Mouse (Mus musculus): ENCODE measurements around the gene Tmod4.

Gene Tmod4

DNA sequence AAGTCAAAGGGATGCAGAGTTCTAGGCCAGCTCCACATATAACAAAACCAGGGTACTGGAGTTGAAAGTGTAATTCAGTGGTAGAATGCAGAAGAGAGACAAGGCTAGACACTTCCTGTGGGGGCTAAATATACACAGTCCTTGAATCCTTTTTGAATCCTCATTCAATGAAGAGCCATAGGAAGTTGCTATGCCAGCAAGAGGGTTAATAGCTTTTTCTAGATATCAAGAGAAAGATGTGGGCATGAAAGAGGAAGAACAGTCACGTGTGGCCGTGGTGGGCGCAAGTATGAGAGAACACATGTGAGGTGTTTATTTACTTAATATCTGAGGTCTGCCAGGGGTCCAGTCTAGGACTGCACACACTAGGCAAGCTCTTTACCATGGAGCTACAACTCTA lies 12.1 kb downstream of the Tmod4 start:
- DNase-seq (ENCODE audit: inconsistent ontology term): no peak

DNA sequence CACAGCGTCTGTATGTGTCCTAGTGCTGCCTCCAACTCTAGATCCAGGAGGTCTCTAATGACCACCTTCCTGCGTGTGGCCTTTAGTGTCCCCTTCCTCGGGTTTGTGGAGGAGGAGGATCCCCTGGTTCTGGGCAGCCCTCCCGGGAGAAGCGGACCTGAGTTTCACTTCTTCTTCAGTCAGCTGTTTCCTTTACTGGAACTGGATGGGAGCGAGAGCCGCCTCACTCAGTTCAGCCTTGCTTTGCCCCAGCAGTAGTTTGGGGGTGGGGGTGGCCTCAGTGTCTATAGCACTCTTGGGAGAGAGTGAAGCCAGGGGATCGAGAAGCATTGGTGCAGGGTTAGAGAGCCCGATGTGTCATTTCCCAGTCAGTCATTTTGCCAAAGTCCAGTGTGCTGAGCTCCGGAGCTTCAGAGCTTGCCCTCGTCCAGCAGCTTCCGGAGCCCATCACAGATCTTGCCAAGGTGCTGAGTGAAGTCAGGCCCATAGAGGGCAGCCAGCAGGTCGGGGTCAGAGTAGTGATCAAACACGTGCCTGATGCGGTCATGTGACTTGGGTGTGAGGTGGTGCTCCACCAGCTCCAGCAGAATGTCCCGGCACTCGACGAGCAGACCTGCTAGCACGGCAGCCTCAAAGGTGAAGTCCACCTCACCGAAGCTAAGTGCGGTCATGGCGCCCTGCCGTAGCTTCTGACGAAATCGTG lies 15.5 kb downstream of the Tmod4 start:
- DNase-seq (ENCODE audit: inconsistent ontology term): no peak

DNA sequence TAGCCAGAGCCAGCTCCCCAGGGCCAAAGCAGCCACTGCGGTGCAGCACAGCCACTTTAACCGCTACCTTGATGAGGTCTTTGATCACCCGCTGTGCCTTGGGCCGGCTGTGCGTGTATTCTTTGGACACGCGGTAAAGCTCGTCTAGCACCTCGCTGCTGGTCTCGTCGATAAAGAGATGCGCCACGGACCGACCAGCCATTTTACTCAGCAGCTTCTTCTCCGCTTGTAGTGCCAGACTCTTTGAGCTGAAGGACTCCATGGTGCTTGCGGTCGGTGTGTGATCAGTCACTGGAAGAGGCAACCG lies 16.0 kb downstream of the Tmod4 start:
- no peak for DNase-seq (ENCODE audit: inconsistent ontology term)

DNA sequence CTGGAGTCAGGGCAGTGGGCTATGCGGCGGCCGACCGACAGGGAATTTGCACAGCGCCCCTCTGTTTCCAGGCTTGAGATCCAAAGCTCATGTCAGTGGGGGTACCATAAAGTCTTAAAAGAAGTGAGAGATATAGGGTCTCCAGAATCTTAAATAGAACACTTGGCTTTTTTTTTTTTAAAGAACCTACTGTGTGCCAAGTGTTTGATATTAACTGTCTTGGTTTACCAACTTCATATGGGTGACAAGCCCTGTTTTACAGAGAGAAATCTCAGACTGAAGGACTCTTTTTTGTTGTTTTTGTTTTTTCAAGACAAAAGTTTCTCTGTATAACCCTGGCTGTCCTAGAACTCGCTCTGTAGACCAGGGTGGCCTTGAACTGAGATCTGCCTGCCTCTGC lies 16.5 kb downstream of the Tmod4 start:
- no peak for DNase-seq (ENCODE audit: inconsistent ontology term)

DNA sequence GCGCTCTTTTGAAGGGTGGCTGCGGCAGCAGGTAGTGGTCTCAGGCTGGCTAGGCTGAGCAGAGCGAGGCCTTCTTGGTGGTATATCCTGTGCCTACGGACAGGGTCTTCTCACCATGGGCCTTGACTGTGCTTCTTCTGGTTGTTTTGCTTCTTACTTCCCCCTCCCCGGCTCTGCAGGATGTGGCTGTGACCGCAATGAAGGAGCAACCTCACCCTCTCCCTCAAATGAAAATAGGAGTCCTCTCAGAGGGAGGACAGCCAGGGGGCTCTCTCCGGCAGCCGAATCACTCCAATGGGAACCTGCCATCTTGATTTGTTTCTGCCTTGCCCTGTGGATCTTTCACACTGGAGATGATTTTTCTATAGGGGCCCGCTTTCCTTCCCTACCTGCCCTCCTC lies 17.2 kb downstream of the Tmod4 start:
- no peak for DNase-seq (ENCODE audit: inconsistent ontology term)

DNA sequence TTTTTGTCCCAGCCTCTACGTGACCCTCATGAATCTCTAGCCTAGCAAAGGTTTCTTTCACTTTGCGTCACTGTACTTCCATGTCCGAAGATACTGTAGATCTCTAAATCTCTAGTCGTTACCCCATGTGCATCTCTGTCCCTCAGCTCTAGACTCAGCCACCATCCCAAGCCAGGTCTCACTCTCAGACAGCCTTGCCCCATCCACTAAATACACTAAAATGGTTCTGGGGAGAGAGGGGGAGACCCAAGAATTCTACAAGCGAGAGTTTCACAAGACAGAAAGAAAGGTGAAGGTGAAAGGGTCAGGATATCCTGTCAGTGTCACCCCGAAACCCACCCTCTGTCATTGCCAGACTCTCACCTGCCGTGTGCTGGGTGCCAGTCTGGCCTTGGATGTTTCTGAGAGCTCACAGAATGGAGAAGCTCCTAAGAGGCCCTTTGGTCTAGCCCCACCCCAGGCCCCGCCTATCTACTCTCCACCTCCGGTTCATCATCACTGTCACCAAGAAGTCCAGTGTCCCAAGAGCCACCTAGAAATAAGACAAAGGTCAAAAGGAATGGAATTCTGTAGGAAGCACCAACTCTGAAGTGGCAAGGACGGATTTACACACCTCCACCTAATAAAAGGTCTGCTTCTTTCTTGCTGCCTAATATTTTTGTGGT lies 17.8 kb downstream of the Tmod4 start, which contains the start of gene Tnfaip8l2:
Tnfaip8l2 (minus strand) TSS at position 409 of the 665 bp plus-strand sequence.
- no peak for DNase-seq (ENCODE audit: inconsistent ontology term)

DNA sequence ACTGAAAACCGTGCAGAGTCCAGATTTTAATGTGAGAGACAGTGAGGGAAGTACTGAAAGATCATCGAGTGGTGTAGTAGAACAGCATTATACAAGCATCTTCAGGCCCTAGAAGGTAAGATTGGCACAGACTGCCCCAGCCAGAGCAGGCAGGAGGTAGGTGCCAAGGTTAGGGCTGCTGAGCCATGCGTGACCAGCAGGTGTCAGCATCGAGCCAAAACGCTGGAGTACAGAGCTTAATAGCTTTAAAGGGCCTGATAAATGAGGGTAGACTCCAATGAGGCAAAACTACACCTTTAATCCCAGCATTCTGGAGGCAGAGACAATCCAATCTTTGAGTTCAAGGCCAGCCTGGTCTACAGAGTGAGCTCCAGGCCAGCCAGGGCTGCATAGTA lies 18.3 kb downstream of the Tmod4 start:
- DNase-seq (ENCODE audit: inconsistent ontology term): peak; percentile 50

DNA sequence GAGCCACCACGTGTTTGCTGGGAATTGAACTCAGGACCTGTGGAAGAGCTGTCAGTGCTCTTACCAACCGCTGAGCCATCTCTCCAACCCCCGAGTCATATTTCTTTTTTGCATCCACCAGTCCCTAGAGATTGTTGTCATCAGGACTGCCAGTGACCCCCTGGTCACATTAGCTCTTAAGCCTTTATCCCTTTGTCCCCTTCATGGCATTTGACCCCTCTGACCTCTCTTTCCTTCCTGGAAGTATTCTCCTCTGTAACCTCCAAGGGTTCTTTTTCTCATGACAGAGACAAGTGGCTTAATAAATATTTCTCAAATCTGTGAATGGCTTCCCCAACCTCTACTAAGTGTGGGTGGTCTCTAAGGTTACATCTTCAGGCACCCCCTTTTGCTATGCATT lies 23.6 kb downstream of the Tmod4 start:
- DNase-seq (ENCODE audit: inconsistent ontology term): no peak

DNA sequence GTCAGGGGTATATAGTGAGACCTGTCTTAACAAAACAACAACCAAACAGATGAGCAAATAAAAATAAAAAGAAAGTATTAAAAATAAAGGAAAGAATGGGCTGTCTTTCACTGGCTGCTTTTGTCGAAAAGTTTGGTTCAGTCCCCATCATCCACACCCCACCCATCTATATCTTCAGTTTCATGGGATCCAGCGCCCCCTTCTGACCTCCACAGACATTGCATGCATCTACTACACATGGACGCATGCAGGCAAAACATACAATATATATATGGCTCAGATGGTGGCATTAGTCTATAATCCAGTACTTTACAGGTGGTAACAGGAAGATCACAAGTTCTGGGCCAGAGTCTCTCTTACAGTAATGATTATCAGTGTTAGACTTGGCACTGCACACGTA lies 29.6 kb downstream of the Tmod4 start:
- no peak for DNase-seq (ENCODE audit: inconsistent ontology term)

DNA sequence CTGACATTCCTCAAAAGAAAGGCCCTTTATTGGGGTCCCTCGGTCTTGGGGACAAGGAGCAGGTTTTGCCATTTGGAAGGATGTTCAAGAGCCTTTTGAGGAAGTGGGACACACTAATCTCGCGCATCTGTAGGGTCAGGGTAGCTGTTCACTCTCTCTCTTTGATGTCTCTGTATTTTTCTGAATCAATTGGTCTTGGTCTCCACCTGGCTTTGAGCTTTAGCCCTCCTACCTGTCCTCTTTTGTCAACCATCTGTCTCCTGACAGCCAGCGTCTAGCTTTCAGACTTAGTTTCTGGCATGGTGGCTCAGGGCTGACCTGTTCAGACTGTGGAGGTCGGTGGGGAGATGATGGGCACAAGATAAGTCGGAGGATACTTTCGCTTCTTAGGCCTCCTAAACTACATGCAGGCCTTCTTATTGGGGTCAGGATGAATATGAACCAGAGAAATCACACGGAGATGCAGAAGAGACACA lies 35.3 kb downstream of the Tmod4 start:
- no peak for DNase-seq (ENCODE audit: inconsistent ontology term)

DNA sequence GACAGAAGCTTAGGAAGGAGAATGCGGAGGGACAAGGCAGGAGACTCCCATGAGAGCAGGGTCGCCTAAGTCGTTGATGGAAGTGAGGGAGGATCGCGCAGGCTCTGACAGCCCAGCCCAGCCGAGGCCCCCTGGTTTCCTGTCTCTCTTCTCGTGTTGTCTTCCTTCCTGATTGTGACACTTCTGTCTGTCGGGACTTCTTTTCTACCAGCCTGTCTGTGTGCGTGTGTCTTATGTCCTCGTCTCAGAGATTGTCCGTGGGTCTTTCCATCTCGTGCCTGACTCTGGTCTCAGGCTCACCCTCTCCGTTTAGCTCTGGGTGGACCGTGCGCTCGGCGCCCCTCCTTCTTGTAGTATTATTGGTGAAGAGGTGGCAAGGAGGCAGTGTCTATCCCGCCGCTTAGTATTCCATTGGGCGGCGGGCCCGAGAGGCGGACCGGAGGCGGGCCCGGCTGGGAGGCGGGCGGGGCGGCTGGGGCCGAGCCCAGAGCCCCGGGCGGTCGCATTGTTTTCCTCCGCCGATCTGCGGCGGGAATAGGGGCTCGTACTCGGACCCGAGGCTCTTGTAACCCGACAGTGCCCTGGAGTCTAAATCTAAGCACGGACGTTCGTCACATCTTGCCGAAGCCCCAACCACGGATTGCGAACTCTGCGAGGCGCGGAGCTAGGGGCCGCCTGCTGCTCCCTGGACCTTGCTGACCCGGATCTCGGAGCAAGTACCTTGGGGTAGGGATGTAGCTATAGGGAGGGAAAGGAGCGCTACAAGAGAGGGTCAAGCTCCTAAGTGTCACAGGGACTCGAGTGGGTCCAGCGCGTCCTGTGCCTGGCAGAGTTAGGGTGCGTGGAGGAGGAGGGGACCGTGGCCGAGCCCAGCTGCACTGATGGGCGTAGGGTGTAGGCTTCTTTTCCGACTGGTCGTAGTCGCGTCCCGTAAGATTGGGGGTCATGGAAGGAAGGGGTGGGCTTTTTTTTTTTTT lies 36.0 kb downstream of the Tmod4 start, which contains the start of gene Sema6c:
Sema6c (plus strand) TSS at position 471 of the 977 bp plus-strand sequence.
- DNase-seq (ENCODE audit: inconsistent ontology term): peak; percentile 93

DNA sequence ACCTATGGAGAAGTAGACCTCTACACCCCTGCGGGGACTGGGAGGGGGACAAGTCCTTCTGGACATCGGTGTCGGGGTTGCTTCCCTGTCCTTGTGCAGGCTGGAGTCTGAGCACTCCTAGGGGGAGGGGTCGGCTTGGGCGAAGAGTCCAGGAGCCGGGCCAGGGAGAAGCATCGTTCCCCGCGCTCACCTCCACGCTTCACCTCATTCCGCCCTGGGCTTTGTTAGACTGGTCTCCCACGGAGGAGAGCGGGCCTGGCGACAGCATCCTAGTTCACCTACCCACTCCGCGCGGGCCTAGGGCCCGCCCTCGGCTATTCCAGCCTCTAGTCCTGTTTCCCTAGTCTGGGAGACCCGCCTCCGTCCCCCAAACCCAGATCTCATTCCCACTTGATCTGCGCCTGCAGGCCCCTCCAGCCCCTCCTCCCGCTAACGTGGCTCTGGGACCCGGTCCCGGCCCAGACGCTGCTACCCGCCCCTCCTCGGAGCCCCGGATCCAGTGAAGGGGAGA lies 36.8 kb downstream of the Tmod4 start:
- DNase-seq (ENCODE audit: inconsistent ontology term): peak; percentile 23

DNA sequence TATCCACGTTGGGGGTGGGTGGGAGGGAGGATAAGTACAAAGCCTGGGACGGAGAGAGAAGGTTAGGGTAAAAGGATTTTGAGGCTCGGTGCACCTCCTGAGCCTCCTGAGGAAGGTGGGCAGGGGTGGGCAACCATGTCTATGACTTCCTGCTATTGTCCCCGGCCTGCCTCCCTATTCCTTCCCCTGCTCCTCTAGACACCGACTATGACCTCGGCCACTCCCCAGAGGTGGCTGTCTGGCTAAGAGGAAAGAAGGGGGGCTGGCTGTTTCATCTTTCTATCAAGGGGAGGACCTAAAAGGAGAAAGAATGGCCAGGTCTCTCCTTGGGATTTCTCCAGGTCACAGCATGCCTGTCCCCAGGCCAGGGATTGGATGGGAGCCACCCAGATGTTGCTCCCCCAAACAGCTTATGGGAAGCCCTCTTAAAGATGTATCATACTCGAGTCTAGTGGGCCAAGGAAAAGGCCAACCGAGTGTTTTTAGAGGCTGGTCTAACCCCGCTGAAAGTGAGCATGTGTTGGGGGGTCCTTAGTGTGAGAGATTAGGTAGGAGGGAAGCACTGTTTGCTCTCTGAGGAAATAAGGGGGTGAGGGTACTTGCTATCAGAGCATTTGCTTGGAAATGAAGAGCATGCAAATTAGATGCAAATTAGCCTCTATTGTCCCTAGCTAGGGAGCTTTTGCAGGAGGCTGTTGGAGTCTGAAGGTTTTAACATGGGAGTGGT lies 37.5 kb downstream of the Tmod4 start:
- DNase-seq (ENCODE audit: inconsistent ontology term): no peak

DNA sequence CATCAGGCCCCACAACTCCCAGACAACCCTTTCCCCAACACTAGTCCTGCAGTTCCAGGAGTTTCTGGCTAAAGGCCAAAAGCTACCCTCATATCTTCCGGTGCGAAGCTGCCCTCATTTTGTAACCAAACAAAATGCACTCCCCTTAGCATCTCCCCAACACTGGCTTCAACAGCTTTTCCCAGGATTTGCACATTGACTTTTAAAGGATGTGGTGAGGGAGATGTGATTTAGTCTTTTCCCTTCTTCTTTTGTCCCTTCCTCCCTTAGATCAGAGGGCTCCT lies 38.0 kb downstream of the Tmod4 start:
- DNase-seq (ENCODE audit: inconsistent ontology term): no peak

DNA sequence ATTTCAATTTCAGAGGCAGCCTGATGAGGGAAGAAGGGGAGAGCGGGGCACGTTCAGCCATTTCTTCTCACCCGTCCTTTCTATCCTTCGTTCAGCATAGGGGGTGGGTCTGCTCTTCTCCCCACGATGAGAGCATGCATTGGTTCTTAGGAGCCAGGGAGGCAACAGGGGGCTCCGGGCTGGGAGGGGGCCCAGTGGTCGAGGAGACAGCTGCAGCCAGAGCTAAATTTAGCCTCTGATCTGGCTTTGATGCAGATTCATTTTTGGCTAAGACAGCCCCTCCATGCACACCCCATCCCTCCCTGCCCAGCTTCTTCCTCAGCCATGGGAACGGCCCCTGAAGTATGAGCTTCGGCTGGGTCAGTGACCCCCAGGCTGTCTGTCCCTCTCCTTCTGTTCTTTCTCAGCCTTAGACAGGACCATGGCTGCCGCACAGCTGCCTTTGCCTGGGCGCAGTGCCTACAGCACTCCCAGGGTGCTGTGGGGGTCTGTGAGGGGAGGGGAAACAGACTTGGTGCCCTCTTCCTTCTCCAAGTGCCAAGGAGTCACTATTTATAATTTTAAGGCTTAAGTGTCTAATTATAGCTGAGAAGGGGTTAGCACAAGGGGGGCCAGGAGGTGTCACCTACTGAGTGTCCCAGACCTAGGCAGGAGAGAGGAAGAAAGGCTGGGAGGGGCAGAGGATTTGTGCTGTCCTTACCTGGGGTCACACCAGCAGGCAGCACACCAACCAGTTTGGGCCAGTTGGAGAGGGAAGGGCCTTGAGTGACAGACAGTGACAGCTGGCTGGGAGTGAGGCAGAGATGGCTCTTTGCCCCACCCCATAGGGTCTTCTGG lies 39.4 kb downstream of the Tmod4 start:
- DNase-seq (ENCODE audit: inconsistent ontology term): no peak

DNA sequence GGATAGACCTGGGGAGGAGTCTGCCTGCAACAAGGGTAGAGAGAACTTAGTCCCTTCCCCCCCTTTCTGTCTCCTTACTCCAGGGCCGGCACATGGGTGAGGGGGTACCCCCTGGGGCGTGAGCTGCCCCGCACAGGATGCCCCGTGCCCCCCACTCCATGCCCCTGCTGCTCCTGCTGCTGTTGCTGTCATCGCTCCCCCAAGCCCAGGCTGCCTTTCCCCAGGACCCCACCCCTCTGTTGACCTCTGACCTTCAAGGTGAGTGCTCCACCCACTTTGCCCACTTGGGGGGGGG lies 39.9 kb downstream of the Tmod4 start:
- DNase-seq (ENCODE audit: inconsistent ontology term): no peak

DNA sequence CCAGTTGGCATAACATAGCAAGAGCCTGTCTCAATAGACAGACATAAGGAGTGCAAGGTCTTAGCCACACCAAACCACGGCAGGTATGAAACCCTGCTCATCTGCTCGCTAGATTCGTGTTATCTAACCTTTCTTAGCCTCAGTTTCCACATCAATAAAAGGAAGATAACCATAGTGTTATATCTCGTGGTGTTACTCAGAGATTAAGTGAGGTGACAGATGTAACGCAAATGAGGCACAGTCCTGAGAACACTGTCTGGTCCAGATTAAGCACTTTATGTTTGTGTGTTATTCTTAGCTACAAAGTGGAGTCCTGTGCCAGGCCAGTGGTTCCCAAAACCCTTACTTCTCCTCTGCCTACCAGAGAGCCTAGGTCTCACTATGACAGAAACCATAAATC lies 40.6 kb downstream of the Tmod4 start:
- DNase-seq (ENCODE audit: inconsistent ontology term): no peak

DNA sequence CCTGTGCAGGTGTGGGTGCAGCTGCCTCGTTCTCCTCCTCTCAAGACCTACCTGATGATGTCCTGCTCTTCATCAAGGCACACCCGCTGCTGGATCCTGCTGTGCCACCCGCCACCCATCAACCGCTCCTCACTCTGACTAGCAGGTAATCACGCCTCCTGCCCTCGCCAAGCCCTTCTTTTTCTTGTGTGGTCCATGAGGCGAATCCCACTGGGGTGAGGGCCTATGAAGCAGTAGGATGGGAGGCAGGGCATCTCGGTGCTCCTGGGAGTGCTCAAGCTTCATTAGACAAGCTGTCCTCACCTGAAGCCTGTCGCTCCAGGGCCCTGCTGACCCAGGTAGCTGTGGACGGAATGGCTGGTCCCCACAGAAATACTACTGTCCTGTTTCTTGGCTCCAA lies 45.7 kb downstream of the Tmod4 start:
- DNase-seq (ENCODE audit: inconsistent ontology term): no peak

DNA sequence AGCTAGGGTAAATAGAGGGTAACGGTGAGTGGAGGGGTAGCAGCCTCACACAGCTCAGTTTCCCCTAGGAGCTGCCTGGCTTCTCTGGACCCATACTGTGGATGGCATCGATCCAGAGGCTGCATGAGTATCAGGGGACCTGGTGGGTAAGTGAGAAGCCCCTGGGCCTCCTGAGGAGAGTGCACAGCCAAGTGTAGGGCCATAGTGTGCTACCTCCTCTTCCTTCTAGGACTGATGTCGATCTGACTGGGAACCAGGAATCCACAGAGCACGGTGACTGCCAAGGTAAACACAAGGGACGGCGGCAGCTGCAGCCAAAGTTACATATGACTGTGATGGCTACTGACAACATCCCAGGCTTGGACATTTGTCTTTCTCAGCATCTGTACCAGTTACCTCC lies 46.8 kb downstream of the Tmod4 start:
- DNase-seq (ENCODE audit: inconsistent ontology term): no peak

DNA sequence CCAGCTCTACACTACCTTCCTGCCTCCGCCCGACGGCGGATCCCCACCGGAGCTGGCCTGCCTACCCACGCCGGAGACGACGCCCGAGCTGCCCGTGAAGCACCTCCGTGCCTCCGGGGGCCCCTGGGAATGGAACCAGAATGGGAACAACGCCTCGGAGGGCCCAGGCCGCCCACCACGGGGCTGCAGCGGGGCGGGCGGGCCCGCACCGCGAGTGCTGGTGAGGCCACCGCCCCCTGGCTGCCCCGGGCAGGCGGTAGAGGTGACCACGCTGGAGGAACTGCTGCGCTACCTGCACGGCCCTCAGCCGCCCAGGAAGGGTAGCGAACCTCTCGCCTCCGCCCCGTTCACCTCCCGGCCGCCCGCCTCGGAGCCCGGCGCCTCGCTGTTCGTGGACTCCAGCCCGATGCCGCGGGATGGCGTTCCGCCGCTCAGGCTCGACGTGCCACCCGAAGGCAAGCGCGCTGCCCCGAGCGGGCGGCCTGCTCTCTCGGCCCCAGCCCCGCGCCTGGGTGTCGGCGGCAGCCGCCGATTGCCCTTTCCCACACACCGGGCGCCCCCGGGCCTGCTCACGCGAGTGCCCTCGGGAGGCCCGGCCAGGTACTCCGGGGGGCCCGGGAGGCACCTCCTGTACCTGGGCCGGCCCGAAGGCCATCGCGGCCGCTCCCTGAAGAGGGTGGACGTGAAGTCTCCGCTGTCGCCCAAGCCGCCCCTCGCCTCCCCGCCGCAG lies 48.4 kb downstream of the Tmod4 start:
- DNase-seq (ENCODE audit: inconsistent ontology term): no peak

Data from Muller cell, postnatal 12 days (primary cell).